Mouse (Mus musculus): ENCODE data around the gene Mmp25.

DNA sequence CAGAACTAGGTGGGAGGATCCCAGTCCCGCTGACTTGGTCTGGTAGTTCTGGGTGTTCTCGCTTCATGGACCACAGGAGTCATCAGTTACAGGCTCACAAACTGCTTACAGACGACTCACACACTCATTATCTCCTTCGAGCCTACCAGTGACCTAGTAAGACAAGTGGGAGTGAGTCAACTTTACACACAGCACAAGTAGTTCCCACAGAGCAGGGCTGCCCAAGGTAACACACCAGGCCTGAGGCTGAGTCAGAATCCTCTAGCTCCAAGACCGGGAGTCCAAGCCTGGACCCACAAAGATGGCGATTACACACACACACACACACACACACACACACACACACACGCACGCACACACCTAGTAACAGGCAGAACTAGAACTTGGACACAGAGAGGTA is 60.3 kb downstream of the Mmp25 start:
- TF ChIP-seq GATA1 (IDR thresholded peaks at IDR 0.05; ENCODE audit: borderline replicate concordance, low read length) (no peak), FLI1 (IDR thresholded peaks at IDR 0.05; ENCODE audit: low read length) (no peak)
